Mouse (Mus musculus): ENCODE measurements around the gene Upp2.

DNA sequence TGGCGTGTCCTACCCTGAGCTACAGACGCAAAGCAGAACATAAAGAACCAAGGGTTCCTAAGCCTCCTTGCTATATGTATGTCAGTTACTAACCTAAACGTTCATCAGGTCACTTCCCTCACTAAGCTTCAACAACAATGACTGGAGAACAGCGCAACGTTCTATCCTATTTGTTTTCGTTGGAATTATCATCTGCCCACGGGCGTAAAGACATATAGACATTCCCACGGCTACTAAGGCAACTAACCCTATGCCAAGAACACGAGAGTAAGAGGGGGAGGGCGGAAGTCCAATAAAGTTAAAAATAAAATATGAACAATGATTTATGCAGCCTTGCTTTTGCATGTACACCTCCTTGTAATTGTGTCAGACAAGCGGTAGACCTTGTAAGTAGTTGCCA, 44.0 kb upstream of the Upp2 start:
- TF ChIP-seq CTCF (IDR thresholded peaks at IDR 0.05; ENCODE audit: low read depth) (no peak), EP300 (IDR thresholded peaks at IDR 0.05; ENCODE audit: low read depth) (no peak)

Data from liver, postnatal 0 days (tissue).